Mouse (Mus musculus): ENCODE results near the gene Ppp6r2.

GRCm38 (mm10) chr15:89293778-89294177 lies 82.4 kb downstream of the Ppp6r2 start:
- TF ChIP-seq CTCF (IDR thresholded peaks at IDR 0.05; ENCODE audit: extremely low read depth, insufficient read length, insufficient replicate concordance, low read depth, low read length): no peak
- TF ChIP-seq POLR2A (IDR thresholded peaks at IDR 0.05; ENCODE audit: low read depth, low read length): no peak
